Mouse (Mus musculus) 3T3-L1 (cell line): ENCODE data around the gene Dock1.
A peak's percentile ranks its signal among the peaks of the same experiment; 100 is the strongest.

Experiments used
- DNase-seq: peaks from one replicate; pipeline ENCODE4 v3.0.0-alpha.2; 2015; ENCODE audit warnings: low read depth, low spot score

The Dock1 gene

GRCm38 (mm10) chr7:135053186-135053715 is 382.8 kb downstream of the Dock1 start:
- DNase-seq = no peak

- no peak for DNase-seq
Measured at GRCm38 (mm10) chr7:135054664-135055063, 384.2 kb downstream of the Dock1 start.

DNA sequence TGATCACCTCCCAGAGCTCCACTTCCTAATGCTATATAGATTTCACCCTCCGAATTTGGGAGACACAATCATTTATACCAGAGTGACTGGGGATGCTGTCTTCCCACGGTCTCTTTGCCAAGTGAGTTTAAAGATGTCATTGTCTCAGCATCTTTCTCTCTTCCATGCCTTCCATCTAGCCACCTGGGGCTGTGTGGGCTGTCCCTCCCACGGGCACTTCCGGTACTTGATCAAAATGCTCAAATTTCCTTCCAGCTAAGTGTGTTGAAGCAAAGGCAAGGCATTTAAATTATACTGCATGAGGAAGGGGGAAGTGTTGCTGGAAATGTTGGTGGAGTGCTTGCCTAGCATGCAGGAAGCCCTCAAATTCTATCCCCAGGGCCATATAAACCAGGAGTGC is 388.6 kb downstream of the Dock1 start:
- no peak for DNase-seq

DNA sequence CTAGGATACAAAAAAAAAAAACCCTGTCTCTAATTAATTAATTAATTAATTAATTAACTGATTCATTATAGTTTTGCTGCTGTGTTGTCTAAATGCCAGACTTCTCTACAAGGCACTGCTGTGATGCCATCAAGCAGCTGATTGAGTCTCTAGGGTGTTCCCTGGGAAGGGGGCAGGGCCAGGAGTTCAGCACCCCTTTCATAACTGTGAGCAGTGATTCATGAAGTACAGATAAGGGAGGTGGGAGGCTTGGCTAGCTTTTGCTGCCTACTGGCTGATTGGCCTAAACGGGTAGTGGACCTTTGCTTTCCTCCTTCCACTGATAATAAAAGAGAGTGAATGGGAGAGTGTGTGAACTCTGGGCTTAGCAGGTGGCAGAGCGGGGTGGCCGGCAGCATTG is 389.1 kb downstream of the Dock1 start:
- DNase-seq = no peak

DNA sequence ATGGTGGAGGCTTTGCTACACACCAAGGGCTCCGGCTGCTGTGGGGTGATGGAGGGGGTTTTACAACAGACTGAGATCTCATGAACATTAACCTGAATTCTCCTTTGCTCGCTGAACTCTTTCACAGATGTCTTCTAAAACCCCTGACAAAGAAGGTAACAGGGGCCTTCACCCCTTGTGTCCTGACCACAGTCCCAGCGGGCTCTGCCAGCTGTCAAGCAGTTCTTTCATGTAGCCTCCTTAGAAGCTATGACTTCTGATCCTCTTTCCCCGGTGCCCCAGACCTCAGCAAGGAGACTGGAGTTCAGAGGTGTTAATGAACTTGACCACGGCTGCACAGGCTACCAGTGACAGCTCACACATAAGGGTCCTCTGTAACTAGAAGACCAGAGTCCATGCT is 393.4 kb downstream of the Dock1 start:
- no peak for DNase-seq

DNA sequence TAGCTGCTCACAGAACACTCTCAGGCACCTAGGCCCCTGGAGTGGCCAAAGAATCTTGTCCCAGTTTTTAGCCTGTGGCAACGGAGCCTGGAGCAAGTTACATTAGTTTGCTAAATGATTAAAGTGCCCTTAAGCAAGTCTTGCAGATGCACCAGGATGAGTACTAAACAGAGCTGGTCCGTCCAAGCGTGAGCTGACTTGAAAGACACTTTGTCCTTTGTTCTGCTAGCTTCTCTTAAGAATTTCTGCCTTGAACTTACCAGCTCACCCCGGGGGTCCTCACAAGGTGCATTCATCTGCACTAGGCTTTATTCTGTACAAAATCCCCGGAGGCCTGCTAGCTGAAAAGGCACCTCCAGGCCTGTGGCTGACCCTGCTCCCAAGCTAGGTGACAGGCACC is 394.8 kb downstream of the Dock1 start:
- DNase-seq = no peak

GRCm38 (mm10) chr7:135068887-135069286 is 398.4 kb downstream of the Dock1 start:
- no peak for DNase-seq

DNA sequence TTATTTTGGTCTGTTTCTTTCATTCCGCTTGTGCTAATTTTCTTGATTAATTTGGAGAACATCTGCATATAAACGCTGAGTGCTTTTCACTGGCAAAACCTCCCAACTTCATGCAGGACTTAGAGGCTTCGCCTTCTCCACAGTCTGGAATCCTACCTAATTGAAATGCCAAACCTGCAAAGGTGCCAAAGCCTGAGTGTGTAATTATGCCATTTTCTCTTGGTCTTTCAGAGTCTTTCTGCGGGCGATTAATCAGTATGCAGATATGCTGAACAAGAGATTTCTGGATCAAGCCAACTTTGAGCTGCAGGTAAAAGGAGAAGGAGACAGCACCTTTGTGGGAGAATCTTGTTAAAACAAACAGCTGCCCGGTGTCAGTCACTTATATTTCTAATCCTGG is 406.4 kb downstream of the Dock1 start:
- no peak for DNase-seq

- DNase-seq = no peak
Measured at GRCm38 (mm10) chr7:135077340-135077739, 406.9 kb downstream of the Dock1 start.

DNA sequence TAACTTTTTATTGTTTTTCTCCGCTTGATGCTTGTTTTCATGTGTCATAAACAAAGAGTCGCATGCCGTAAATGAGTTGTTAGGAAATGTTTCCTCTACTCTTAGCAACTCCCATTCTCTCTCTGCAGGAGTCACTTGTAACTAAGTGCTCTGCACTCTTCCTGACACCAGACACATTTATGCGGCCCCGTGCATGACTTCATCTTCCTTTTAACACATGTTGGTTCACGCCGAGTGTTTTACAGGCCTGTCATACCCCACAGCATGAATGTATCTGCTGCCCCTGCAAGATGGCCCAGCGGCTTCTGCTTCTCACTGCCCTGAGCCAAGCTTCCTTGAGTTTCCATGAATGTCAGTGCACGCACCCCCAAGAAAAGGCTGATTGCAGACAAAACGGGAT is 407.4 kb downstream of the Dock1 start:
- DNase-seq = no peak

DNA sequence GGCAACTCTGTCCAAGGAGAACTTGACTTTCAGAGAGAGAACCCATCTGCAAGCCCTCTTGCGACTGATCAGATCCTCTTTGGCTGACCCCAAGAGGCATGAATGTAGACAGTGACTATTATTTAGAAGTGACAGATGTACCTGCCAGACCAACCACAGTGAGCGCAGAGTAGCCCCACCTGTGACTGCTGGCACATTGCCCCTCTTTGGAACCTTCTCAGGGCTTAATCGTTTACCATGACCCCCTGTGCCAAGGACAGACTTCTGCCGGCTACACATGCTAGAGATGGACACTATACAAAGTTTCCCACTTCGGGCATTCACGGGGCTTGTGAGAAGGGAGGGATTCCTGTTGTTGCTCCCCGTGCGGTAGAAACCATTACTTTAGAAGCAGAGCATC is 413.0 kb downstream of the Dock1 start:
- no peak for DNase-seq

DNA sequence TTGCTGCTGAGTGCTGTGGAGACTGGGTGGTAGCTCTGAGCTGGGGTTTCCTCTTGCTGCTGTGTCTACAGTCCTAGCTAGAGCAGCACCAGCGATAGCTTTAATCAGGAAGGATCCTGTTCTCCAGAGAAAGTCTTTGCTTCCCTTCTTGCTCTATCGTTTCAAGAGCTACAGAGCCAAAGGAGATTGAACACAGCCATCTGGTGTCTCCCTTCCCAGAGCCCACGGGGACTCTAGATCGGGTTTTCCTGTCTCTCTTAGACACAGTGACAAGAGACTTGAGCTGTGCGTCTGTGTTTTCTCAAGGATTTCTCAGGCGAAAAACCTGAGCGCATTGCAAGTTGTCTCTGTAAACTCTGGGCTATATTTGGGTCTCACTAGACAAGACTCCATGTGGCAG is 413.6 kb downstream of the Dock1 start:
- DNase-seq = no peak

DNA sequence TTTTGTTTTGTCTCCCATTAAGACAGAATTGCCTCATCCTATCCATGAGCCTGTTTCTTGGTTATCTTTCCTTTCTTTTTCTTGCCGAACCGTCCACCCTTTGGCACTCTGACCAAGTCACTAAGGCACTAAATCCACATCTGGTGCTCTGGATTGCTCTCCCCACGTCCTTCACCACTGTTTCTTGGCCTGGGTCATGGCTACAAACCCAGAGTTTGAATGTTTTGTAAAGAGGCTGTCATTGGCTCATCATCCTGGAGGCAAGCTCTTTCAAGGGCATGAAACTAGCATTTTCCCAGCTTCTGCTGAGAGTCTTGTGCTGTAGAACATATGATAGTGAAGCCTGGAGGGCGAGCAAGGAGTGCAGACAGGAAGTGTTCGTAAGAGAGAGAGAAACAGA is 416.1 kb downstream of the Dock1 start:
- no peak for DNase-seq

DNA sequence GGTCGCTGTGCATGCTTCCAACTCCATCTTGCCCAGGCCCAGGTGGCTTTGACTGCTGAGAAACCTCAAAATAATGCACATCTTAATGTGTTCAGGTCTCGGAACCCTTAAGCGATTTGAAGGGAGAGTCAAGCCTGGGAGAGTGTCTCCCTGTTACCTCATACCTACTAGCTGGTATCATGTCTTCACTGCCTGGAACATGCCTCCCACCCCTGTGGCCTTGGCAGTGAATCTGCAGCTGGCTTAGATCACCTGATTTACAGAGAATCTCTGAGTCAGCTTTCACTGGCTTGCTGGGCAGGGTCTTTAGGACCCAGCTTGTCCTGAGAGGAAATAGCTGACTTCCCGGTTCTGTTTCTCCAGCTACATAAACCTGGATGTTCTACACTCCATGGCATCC is 419.2 kb downstream of the Dock1 start:
- no peak for DNase-seq

GRCm38 (mm10) chr7:135093851-135094250 is 423.4 kb downstream of the Dock1 start:
- DNase-seq = no peak

- DNase-seq = no peak
Measured at GRCm38 (mm10) chr7:135101921-135102320, 431.5 kb downstream of the Dock1 start.

DNA sequence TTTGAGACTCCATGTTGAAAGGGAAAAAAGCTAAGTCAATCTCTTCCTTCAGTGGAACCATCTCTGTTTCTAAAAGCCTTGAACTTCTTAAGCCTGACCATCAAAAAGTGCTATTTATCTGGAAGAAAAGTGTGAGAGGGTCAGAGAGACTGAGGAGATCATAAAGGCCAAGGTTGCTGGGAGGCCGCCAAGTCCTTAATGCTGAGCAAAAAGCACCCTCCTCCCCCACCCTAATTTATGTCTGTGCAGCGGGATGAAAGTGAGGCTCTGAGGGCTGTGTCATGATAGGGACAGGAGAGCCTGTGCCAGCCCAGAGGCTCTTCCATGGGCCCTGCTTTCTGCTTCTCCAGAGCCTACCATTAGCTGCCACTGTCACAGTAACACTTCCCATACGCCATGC is 436.1 kb downstream of the Dock1 start:
- no peak for DNase-seq

DNA sequence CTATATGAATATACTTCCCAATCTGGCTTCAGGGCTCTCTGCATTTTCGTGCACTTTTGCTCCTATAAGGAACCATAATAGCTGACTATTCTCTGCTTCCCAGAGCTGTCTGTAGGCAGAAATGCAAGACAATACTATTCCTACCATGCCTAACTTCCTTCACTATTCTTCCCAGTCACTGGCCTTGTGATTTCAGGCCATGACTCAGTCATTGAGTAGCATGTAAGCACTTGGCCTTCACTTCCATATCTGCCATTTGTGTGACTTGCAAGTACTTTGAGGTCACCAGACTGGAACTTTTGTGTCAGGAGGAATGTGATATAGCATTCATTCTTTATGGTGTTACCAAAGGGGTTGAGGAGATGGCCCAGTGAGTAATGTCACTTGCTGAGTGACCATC is 439.9 kb downstream of the Dock1 start:
- DNase-seq = no peak

DNA sequence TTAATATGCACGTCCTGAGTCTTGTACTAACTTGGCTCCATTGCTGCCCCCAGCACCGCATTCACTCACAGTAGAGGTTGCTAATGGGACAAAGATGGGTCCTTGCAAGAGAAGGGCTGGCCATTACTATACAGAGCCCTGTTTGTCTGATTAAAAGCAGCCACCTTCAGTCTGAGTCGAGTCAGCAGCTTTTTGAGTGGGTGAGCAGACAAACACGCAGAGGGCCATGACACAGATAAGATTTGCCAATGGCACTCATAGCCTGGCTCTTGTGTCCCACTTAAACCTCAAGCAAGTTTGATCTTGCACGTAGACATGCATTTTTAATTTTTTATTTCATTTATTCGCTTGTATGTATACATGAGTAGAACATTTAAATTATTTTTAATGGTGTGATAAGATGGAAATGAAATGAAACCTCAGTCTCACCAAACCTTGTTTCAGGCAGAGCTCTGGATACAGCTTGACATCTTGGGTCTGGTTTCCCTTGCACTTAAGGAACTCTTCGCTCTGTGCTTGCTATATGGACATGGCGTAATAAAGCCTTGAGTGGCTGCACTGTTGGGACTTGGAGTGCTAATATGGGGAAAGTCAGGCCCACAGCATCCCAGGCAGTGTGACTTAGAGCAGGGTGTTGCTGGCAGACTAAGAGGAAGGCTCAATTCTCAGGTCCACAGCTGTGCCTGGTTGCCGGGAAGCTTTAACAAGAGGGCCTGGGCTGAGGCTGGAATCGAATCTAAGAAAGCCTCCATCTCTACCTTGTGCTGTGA is 455.0 kb downstream of the Dock1 start:
- DNase-seq = no peak

DNA sequence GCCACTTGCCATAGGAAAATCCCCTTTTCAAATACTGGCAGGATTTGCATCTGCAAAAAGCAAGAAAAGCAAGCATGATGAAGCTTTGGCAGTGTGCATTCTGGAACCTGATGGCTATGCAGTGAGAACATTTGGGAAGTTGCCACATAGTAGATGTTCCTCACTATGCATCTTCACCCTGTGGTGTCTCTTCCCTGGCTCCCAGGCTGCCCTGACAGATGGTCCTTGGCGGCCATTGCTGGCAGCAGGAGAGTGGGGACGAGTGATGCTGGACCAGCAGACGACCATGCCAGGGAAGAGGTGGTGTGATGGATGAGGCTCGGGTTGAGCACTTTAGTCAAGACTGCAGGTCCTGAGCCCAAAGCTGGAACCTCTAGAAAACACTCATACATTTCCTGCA is 462.0 kb downstream of the Dock1 start:
- no peak for DNase-seq

GRCm38 (mm10) chr7:135134619-135135018 is 464.2 kb downstream of the Dock1 start:
- no peak for DNase-seq

- DNase-seq = peak; percentile 5
Measured at GRCm38 (mm10) chr7:135139153-135139612, 468.7 kb downstream of the Dock1 start.

- DNase-seq = no peak
Measured at GRCm38 (mm10) chr7:135144731-135145130, 474.3 kb downstream of the Dock1 start.

DNA sequence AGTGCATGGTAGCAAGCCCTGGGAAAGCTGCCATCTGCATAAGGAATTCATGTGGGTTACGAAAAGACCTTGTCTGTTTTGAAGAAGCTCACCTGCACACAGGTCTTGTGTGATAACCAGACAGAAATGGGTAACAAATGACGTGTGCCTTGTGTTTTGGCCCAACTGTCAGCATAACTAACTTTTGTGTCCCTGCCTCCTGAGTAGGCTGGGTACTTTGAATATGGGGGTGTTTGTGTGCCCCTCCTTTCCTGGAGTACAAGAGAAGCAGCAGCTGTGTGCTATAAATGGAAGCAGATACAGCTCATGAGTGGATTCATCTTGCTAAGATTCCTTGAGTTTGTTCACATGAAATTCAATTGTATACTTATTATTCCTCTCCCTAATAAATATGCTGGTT is 480.5 kb downstream of the Dock1 start:
- no peak for DNase-seq
